Mouse (Mus musculus): Measurements from ENCODE around the gene Ipo9.
"Not testable (repeated sequence)": the region's sequence is repeated elsewhere in the genome, so short reads cannot be mapped to it uniquely, and the experiment has no call there.

Gene Ipo9

GRCm38 (mm10) chr1:135427390-135427789, 2.9 kb downstream of the Ipo9 start:
- DNase-seq (ENCODE audit: low spot score), result no peak

GRCm38 (mm10) chr1:135426645-135427044, 3.7 kb downstream of the Ipo9 start:
- no peak for DNase-seq (ENCODE audit: low spot score)

- no peak for DNase-seq (ENCODE audit: low spot score)
Measured at GRCm38 (mm10) chr1:135422772-135423171, 7.5 kb downstream of the Ipo9 start.

GRCm38 (mm10) chr1:135413996-135414395, 16.3 kb downstream of the Ipo9 start:
- no peak for DNase-seq (ENCODE audit: low spot score)

- no peak for DNase-seq (ENCODE audit: low spot score)
Measured at GRCm38 (mm10) chr1:135412130-135412529, 18.2 kb downstream of the Ipo9 start.

GRCm38 (mm10) chr1:135410967-135411366, 19.3 kb downstream of the Ipo9 start:
- DNase-seq (ENCODE audit: low spot score), result peak; percentile 25

- no peak for DNase-seq (ENCODE audit: low spot score)
Measured at GRCm38 (mm10) chr1:135408973-135409372, 21.3 kb downstream of the Ipo9 start.

- DNase-seq (ENCODE audit: low spot score), result no peak
Measured at GRCm38 (mm10) chr1:135405356-135405755, 24.9 kb downstream of the Ipo9 start.

GRCm38 (mm10) chr1:135401452-135402110, 28.7 kb downstream of the Ipo9 start:
- DNase-seq (ENCODE audit: low spot score), result no peak

GRCm38 (mm10) chr1:135399466-135399865, 30.8 kb downstream of the Ipo9 start:
- no peak for DNase-seq (ENCODE audit: low spot score)

- no peak for DNase-seq (ENCODE audit: low spot score)
Measured at GRCm38 (mm10) chr1:135385161-135385560, 45.1 kb downstream of the Ipo9 start.

- DNase-seq (ENCODE audit: low spot score), result no peak
Measured at GRCm38 (mm10) chr1:135384171-135384570, 46.1 kb downstream of the Ipo9 start.

GRCm38 (mm10) chr1:135381560-135381959, 48.7 kb downstream of the Ipo9 start:
- DNase-seq (ENCODE audit: low spot score), result not testable (repeated sequence)

GRCm38 (mm10) chr1:135380071-135380991, 50.0 kb downstream of the Ipo9 start:
- no peak for DNase-seq (ENCODE audit: low spot score)

GRCm38 (mm10) chr1:135379048-135379447, 51.3 kb downstream of the Ipo9 start:
- DNase-seq (ENCODE audit: low spot score), result no peak

GRCm38 (mm10) chr1:135378576-135378975, 51.7 kb downstream of the Ipo9 start:
- no peak for DNase-seq (ENCODE audit: low spot score)

GRCm38 (mm10) chr1:135374868-135375581, 55.3 kb downstream of the Ipo9 start, which contains the start of gene Shisa4:
Gene Shisa4 (minus strand): TSS chr1:135375237.
- peak; percentile 75 for DNase-seq (ENCODE audit: low spot score)

- DNase-seq (ENCODE audit: low spot score), result no peak
Measured at GRCm38 (mm10) chr1:135374175-135374867, 56.0 kb downstream of the Ipo9 start.

GRCm38 (mm10) chr1:135373171-135373677, 57.1 kb downstream of the Ipo9 start:
- DNase-seq (ENCODE audit: low spot score), result no peak

- no peak for DNase-seq (ENCODE audit: low spot score)
Measured at GRCm38 (mm10) chr1:135369415-135369814, 60.9 kb downstream of the Ipo9 start.

GRCm38 (mm10) chr1:135368982-135369381, 61.3 kb downstream of the Ipo9 start:
- DNase-seq (ENCODE audit: low spot score), result peak; percentile 58

GRCm38 (mm10) chr1:135368245-135368644, 62.1 kb downstream of the Ipo9 start:
- DNase-seq (ENCODE audit: low spot score), result peak; percentile 86
